Mouse (Mus musculus) Patski (cell line): ENCODE measurements around the gene Ccdc33. TPM values are rescaled to one million over a fixed set of nuclear protein-coding genes. Genes with fewer than 3 reads are reported as not detected.

Source experiments
- ATAC-seq: fragments of 100-300 bp; one replicate; pipeline ENCODE4 v1.8.0; 2021
- CTCF ChIA-PET: fragments of 350-600 bp; sonication (Branson Sonifier 250); formaldehyde crosslinking; loops from one replicate; lab custom pipeline; 2022; ENCODE audit warnings: inconsistent platforms; lab: Charles Lee
- POLR2A ChIA-PET: fragments of 350-600 bp; sonication (Branson Sonifier 250); formaldehyde crosslinking; loops from one replicate; lab custom pipeline; 2022; ENCODE audit warnings: antibody characterized with exemption, inconsistent platforms; lab: Charles Lee
- DNase-seq: peaks from one replicate; pipeline ENCODE4 v3.0.0-alpha.2; 2011; ENCODE audit warnings: low read depth, low spot score
- H3K27me3 ChIP-seq: fragments of 371-371 bp; one replicate; pipeline ENCODE4 v1.5.1; 2021
- CTCF ChIP-seq: fragments of 100-300 bp; IDR thresholded peaks from one replicate; pipeline ENCODE4 v1.5.1; 2021
- in situ Hi-C: fragments of 300-500 bp; cut with MboI; formaldehyde crosslinking; loops from 3 replicates; pipeline ENCODE4 v1.11.1; 2018; ENCODE audit warnings: low pct_unique_long_range_greater_than_20kb, mixed read lengths
- polyA plus RNA-seq: library from polyadenylated mRNA; unstranded; gene quantifications from one replicate; pipeline ENCODE4 v1.2.3, GENCODE M21; 2021

Gene Ccdc33
- polyA plus RNA-seq, 1 experiment from 2014 or later, result 0.60 TPM

DNA sequence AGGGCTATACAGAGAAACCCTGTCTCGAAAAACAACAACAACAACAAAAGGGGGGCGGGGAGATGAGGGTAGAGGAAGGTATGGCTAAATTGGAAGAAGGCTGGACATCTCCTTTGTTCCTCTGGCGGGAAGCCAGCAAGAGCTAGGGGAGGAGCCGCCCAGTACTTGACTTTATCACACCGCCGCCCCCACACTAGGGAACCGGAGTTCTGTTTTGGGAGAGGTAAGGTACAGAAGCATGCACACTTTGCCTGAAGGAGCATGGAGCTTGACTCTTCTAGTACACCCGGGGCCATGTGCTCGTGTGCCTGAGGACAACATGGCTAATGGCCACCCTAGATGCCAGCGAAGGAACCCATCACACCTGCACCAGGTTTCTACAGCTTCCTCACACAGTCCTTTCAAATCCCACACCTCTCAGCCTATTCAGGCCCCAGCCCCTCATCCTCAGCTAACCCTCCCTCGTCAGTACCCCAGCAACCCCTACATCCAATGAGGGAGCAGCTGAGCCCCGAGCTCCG, 121.1 kb downstream of the Ccdc33 start:
- TF ChIP-seq CTCF, result no peak
- CTCF ChIA-PET, result interaction anchor here (0.6 to 14.1 kb wide), 12 partner anchors 11 to 240 kb away, joined by 3 to 311 read pairs (median 4); partner anchors contain the start of genes Arid3b, Islr, Islr2 and Sema7a
- ATAC-seq (no peak), DNase-seq (no peak)
- in situ Hi-C loops, result loop anchor here (5.0 to 10.0 kb wide), 2 partner anchors 213 to 335 kb away; no protein-coding TSS in a partner anchor
- POLR2A ChIA-PET, result interaction anchor here (0.7 to 1.7 kb wide), 4 partner anchors 59 to 235 kb away, joined by 3 to 10 read pairs (median 4); no protein-coding TSS in a partner anchor
- peaks cover 3% of the 10 kb centered on the region for H3K27me3 ChIP-seq

DNA sequence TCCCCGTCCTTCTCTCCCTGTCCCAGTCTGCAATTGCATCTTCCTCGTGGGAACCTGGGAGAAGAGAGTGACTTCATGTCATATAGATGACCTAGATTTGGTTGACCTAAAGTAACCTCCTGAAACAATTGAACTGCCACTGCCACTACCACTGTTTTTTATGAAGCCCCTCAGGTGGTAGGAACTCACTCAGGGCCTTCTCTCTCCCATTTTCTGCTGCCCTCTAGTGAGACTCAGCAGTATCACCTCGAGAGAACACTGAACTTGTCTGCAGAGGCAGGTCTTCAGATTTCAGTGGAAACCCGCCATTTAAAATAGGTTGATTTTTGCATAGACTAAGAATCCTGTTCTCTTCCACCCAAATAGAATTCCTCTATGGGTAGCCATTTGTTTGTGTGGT, 123.3 kb downstream of the Ccdc33 start:
- in situ Hi-C loops, result loop anchor here (5.0 to 10.0 kb wide), 2 partner anchors 210 to 333 kb away; no protein-coding TSS in a partner anchor
- POLR2A ChIA-PET, result interaction anchor here (0.8 to 2.2 kb wide), 4 partner anchors 20 to 84 kb away, joined by 3 to 16 read pairs (median 3); partner anchors contain the start of genes Sema7a and Ubl7
- CTCF ChIA-PET, result interaction anchor here (0.7 to 14.1 kb wide), 7 partner anchors 14 to 207 kb away, joined by 3 to 311 read pairs (median 5); partner anchors contain the start of genes Sema7a and Ubl7
- ATAC-seq (no peak), DNase-seq (no peak)
- H3K27me3 ChIP-seq, result no peaks in the 10 kb centered on the region
- TF ChIP-seq CTCF, result peak; percentile 86

DNA sequence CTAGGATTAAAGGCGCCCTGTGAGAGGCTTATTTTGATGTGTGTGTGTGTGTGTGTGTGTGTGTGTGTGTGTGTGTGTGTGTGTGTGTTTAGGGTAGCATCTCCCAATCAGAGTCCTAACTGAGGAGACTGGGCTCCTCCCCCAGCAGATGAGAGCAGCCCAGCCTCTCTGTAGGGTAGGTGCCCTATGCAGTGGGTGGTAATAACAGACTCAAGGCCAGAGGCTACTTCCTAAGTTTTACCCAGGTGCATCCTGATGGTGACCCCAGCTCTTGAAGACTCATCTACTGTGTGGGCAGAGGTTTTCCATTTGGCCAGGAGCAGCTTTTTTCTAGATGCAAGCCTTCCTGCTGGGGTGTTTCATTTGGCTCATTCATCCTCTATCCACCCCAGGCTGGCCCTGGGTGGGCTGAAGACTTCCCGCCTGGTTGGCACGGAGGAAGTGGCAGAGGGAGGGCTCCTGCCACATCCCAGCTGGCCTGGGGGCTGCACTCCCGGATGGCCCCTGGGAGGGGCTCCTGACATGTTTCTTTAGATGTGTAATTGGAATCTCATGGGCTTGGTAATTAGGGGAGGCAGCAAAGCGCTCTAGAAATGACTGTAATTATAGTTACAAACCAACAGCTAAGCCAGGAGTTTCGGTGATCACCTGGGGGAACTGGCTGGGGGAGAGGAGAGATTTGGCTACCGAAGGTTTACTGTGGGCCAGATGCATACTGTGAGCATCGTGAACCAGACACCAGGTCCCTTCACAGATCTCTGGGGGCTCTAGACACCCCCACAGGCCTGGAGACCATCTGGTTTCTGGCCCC, 125.6 kb downstream of the Ccdc33 start:
- in situ Hi-C loops, result loop anchor here (5.0 to 10.0 kb wide), 3 partner anchors 56 to 208 kb away; no protein-coding TSS in a partner anchor
- no peak for TF ChIP-seq CTCF
- no peak for ATAC-seq
- ChIA-PET POLR2A (interaction anchor here (0.6 to 1.2 kb wide), 2 partner anchors 37 to 65 kb away, joined by 3 read pairs; no protein-coding TSS in a partner anchor), CTCF (interaction anchor here (0.9 to 14.1 kb wide), 3 partner anchors 58 to 205 kb away, joined by 3 to 311 read pairs (median 5); partner anchors contain the start of gene Sema7a)
- no peaks in the 10 kb centered on the region for H3K27me3 ChIP-seq
- DNase-seq, result no peak

DNA sequence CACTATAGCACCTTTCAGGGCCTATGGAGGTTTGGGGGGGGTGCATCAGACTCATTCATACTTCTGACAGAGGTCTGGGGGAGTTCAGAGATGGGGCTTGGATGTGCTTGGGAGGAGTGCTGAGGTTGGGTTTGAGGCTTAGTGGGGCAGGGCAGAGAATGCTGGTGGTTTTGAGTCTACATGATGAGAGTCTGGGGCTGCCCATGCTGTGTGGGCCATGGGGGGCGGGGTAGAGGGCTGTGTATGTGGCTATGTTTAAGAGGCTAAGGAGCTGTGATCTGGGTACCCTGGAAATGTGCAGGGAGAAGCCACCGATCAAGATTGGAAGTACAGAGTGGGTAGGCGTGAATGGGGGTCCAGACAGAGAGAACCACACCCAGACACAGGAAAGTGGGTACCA, 126.6 kb downstream of the Ccdc33 start:
- no peaks in the 10 kb centered on the region for H3K27me3 ChIP-seq
- no peak for DNase-seq
- no peak for ATAC-seq
- in situ Hi-C loops, result loop anchor here (5.0 to 10.0 kb wide), 3 partner anchors 55 to 207 kb away; no protein-coding TSS in a partner anchor
- ChIA-PET CTCF (interaction anchor here (14.1 kb wide), 1 partner anchor 57 kb away, joined by 311 read pairs; the partner anchor contains the start of gene Sema7a), POLR2A (interaction anchor here (0.6 kb wide), 1 partner anchor 37 kb away, joined by 3 read pairs; no protein-coding TSS in a partner anchor)
- no peak for TF ChIP-seq CTCF

DNA sequence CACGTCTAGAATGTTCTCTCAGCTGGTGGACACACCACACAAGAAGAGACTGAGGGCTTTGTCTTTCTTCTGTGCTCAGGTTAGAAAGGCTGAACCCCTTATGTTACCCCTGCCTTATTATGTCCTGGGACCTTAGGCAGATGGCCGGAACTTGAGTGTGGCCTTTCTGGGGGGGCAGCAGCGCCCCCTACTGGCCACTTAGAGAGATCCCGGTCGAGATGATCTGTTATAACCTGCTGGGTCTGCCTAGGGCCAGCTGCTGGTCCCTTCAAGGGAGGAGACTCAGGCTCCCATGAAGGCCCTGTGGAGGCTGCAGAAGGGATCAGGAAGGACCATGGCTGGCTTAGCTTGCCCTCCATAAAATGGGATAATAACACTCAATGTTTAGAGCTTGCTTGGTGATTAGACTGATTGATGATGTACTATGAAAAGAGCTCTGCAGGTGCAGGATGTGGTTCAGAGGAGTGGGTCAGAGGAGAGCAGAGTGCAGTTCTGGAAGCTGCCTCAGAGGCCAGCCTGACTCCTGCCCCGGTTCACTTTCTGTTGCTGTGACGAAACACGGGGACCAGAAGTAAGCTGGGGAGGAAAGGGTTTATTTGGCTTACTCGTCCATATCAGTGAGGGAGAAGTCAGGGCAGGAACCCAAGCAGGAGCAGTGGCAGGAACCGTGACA, 128.0 kb downstream of the Ccdc33 start:
- DNase-seq, result no peak
- peak; percentile 89 for TF ChIP-seq CTCF
- H3K27me3 ChIP-seq, result no peaks in the 10 kb centered on the region
- in situ Hi-C loops, result loop anchor here (5.0 to 10.0 kb wide), 3 partner anchors 53 to 206 kb away; no protein-coding TSS in a partner anchor
- ChIA-PET CTCF (interaction anchor here (0.9 to 14.1 kb wide), 7 partner anchors 13 to 131 kb away, joined by 3 to 311 read pairs (median 4); partner anchors contain the start of gene Sema7a), POLR2A (interaction anchor here (1.5 to 4.0 kb wide), 2 partner anchors 52 to 55 kb away, joined by 4 to 12 read pairs; no protein-coding TSS in a partner anchor)
- ATAC-seq, result no peak

DNA sequence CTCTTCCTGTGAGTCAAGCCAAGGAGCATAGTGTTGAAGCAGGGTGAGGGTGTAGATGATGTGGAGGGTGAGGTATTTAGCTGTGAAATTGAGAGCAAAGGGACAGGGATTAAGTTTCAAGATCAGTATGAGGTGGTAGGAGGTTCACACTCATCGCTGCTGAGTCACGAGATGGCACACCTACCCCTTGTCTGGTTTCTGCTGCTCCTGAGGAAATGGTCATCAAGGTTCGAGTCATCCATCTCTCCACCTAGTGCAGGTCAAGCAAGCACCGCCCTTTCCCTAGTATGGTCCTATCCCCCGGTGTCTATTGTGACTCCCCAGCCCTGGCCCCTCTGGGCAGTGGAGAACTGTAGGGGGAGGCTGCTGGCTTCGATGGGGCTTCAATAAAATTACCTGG, 129.3 kb downstream of the Ccdc33 start:
- ChIA-PET CTCF (interaction anchor here (1.4 to 14.1 kb wide), 5 partner anchors 11 to 134 kb away, joined by 3 to 311 read pairs (median 4); partner anchors contain the start of gene Sema7a), POLR2A (interaction anchor here (4.0 kb wide), 1 partner anchor 54 kb away, joined by 12 read pairs; no protein-coding TSS in a partner anchor)
- DNase-seq (no peak), ATAC-seq (no peak)
- H3K27me3 ChIP-seq, result no peaks in the 10 kb centered on the region
- in situ Hi-C loops, result no loop called here
- no peak for TF ChIP-seq CTCF

DNA sequence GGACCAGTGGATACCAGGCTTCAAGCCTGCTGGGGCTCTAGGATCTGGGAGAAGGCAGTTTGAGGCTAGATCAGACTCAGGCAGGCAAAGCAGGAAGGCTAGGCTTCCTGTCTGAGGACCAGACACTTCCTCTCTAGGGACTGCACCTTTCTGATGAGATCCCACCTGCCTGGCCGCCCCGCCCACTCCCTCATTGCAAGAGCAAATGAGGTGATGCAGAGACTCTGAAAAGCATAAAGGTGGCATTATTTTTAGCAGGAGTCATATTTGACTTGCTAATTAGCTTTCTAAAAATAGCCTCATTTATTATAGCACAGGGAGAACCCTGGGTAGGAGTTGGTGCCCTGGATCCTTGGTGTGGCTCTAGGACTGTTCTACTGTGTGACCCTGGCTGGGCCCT, 130.5 kb downstream of the Ccdc33 start:
- TF ChIP-seq CTCF, result no peak
- ChIA-PET CTCF (interaction anchor here (1.5 to 14.1 kb wide), 2 partner anchors 10 to 53 kb away, joined by 3 to 311 read pairs; partner anchors contain the start of gene Sema7a), POLR2A (interaction anchor here (1.5 to 4.0 kb wide), 2 partner anchors 49 to 52 kb away, joined by 3 to 12 read pairs; partner anchors contain the start of gene Sema7a)
- no peaks in the 10 kb centered on the region for H3K27me3 ChIP-seq
- ATAC-seq (no peak), DNase-seq (no peak)
- in situ Hi-C loops, result no loop called here

DNA sequence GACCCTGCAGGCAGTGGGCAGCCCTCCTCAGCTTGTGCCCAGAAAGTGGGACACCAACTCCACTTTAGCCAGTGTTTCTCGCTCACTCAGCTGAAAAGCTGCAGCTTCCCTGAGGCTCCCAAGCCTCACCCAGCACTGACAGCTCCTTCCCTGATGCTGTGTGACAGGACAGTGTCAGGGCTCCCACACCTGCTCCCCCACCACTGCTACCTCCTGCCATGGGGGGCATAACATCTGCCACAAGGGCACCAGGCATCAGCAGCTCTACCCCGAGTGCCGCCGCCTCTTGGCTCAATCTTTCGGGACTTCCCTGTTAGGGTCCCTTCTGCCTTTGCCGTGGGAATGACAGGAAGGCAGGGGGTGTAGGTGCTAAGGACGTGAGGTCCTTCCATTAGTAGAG, 132.3 kb downstream of the Ccdc33 start:
- DNase-seq, result no peak
- no peak for TF ChIP-seq CTCF
- no peaks in the 10 kb centered on the region for H3K27me3 ChIP-seq
- ChIA-PET CTCF (interaction anchor here (14.1 kb wide), 1 partner anchor 52 kb away, joined by 311 read pairs; the partner anchor contains the start of gene Sema7a), POLR2A (no interaction called here)
- ATAC-seq, result no peak
- in situ Hi-C loops, result no loop called here

DNA sequence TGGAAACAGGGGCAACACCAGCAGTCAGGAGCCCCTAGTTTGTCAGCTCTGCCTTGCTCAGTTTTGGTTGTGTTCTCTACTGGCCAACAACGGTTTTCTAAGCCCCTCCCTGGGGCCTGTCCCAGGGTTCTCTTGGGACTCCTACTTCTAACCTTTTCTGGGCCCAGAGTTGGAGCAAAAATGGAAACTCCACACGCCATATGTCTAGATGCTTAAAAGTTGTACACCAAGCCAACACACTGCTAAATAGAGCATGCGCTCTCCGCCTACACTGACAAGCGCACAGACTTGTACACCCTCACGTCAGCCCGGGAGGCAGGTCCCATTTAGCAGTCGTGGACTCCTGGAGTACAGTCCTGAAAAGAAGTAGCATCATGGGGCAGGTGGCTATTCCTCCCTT, 133.3 kb downstream of the Ccdc33 start:
- in situ Hi-C loops, result no loop called here

More for the DNA sequence above, 133.3 kb downstream of the Ccdc33 start:
- ChIA-PET POLR2A (no interaction called here), CTCF (no interaction called here)
- DNase-seq (no peak), ATAC-seq (no peak)
- no peaks in the 10 kb centered on the region for H3K27me3 ChIP-seq
- no peak for TF ChIP-seq CTCF
